Mouse (Mus musculus) heart, postnatal 0 days (tissue): ENCODE measurements around the gene Dram1.

ENCODE experiments used
- CTCF ChIP-seq: IDR thresholded peaks from 2 replicates; pipeline ENCODE4 v1.5.1; 2016; ENCODE audit warnings: antibody characterized with exemption, control low read depth, low read depth
- EP300 ChIP-seq: IDR thresholded peaks from 2 replicates; pipeline ENCODE4 v1.6.1; 2016; ENCODE audit warnings: antibody characterized with exemption, low read depth

DNA sequence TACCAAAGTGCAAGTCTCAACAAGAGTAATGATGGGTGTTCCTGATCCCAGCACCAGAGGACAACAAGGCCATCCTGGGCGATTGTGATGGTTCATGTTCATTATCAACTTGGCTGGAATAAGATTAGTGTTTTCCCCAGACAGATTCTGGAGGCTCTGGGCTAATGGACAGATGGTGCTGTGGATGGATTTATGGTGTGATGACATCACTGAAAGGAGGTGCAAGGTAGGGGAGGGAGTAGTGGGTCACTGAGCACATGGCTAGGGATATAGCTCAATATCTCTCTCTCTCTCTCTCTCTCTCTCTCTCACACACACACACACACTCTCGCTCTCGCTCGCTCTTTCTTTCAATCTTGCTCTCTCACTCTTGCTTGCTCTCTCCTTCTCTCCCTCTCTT is 60.7 kb downstream of the Dram1 start:
- TF ChIP-seq CTCF = no peak
- no peak for TF ChIP-seq EP300
